In the genomic region with DNA sequence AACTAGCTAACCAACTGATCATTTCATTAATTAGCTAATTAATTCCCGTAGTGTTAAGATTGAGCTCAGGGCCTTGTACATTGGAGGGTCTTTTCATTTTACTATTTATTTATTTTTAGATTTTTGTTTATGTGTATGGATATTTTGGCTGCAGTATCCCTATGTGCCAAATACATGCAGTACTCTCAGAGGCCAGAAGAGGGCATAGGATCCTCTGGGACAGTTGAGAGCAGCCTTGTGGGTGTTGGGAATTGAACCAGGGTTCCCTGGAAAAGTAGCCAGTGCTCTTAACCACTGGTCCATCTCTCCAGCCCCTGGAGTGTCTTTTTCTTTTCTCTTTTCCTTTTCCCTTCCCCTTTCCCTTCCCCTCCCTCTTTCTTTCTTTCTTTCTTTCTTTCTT, we compare ENCODE assay signal across 1 mouse cellular context.
A peak's percentile ranks its signal among the peaks of the same experiment; 100 is the strongest.
TF ChIP-seq lines count a peak whose summit lies in the region.

No protein-coding gene starts in this region.

TF ChIP-seq in CH12.LX, 34 proteins besides CTCF, POLR2A, EP300 and RAD21:
- peak; percentile 64 for TF ChIP-seq SMC3 (IDR thresholded peaks at IDR 0.05; ENCODE audit: low read depth, low read length)
- TF ChIP-seq MAZ (IDR thresholded peaks at IDR 0.05; ENCODE audit: low read depth, low read length), result peak; percentile 28; the same call in 1 of the 2 replicates
- TF ChIP-seq HCFC1 (IDR thresholded peaks at IDR 0.05; ENCODE audit: low read depth, low read length), result 0 out of 2 replicates have a peak, but pooled peaks have one; percentile 14
- TF ChIP-seq CHD2 (IDR thresholded peaks at IDR 0.05; ENCODE audit: low read length), result no peak
- TF ChIP-seq BHLHE40 (IDR thresholded peaks at IDR 0.05; ENCODE audit: low read depth, low read length), result no peak
TF ChIP-seq in CH12.LX: peak in this region for 3.
